Mouse (Mus musculus) layer of hippocampus, postnatal 10 days (tissue): ENCODE measurements around the gene Slc1a4. TPM values are rescaled to one million over a fixed set of nuclear protein-coding genes. Genes with fewer than 3 reads are reported as not detected.

Source experiments
- DNase-seq, 2 experiments: peaks; one replicate each; pipeline ENCODE4 v3.0.0; 2021; ENCODE audit warnings: low spot score in 2 of 2
- total RNA-seq, 2 experiments: library from RNA; stranded (reverse); gene quantifications; 2 replicates each; pipeline ENCODE4 v1.2.3; 2021

Slc1a4 gene
- total RNA-seq, 2 experiments from 2014 or later: 78.9 to 81.1 TPM

- DNase-seq: no peak
Measured at GRCm38 (mm10) chr11:20254791-20255190, 77.7 kb downstream of the Slc1a4 start.

GRCm38 (mm10) chr11:20253088-20253487, 79.4 kb downstream of the Slc1a4 start:
- DNase-seq: no peak

Other genes with a start within 250 kb of the Slc1a4 start
- 100 to 1,000 TPM; 307 to 336 TPM for gene Actr2, start 219.8 kb downstream of the Slc1a4 start, total RNA-seq
- gene Rab1a, start 131.3 kb downstream of the Slc1a4 start, total RNA-seq: 100 to 1,000 TPM; 190 to 198 TPM
- 10 to 100 TPM; 33.5 to 34.3 TPM for gene Cep68, start 83.3 kb downstream of the Slc1a4 start, total RNA-seq
- 10 to 100 TPM; 21.4 to 24.8 TPM for gene Sertad2, start 210.5 kb upstream of the Slc1a4 start, total RNA-seq